Mouse (Mus musculus) intestine, embryonic 15.5 days (tissue): ENCODE measurements around the gene Tmem165. TPM values are rescaled to one million over a fixed set of nuclear protein-coding genes. Genes with fewer than 3 reads are reported as not detected.

Source experiments
- ATAC-seq: fragments of 200-750 bp; cut with Nextera tagmentation; 2 replicates; pipeline ENCODE4 v1.8.0; 2017; ENCODE audit warnings: moderate TSS enrichment, moderate library complexity
- H3K27ac ChIP-seq: fragments of 300-500 bp; sonication (generic); 2 replicates; pipeline ENCODE4 v1.5.1; 2015; ENCODE audit warnings: mild to moderate bottlenecking, inconsistent platforms
- H3K27me3 ChIP-seq: fragments of 300-500 bp; sonication (generic); replicated peaks from 2 replicates; pipeline ENCODE4 v1.6.1; 2015; ENCODE audit warnings: inconsistent platforms
- H3K36me3 ChIP-seq: fragments of 300-500 bp; sonication (generic); 2 replicates; pipeline ENCODE4 v1.6.1; 2015; ENCODE audit warnings: inconsistent platforms
- H3K4me1 ChIP-seq: fragments of 300-500 bp; sonication (generic); replicated peaks from 2 replicates; pipeline ENCODE4 v1.6.1; 2015; ENCODE audit warnings: inconsistent platforms
- H3K4me2 ChIP-seq: fragments of 300-500 bp; sonication (generic); replicated peaks from 2 replicates; pipeline ENCODE4 v1.6.1; 2015; ENCODE audit warnings: mild to moderate bottlenecking, inconsistent platforms
- H3K4me3 ChIP-seq: fragments of 300-500 bp; sonication (generic); replicated peaks from 2 replicates; pipeline ENCODE4 v1.5.1; 2015; ENCODE audit warnings: inconsistent platforms
- H3K9ac ChIP-seq: fragments of 300-500 bp; sonication (generic); 2 replicates; pipeline ENCODE4 v1.6.1; 2015; ENCODE audit warnings: inconsistent platforms
- H3K9me3 ChIP-seq: fragments of 300-500 bp; sonication (generic); 2 replicates; pipeline ENCODE4 v1.6.1; 2016; ENCODE audit warnings: inconsistent platforms
- WGBS: fragments of 180-500 bp; shearing (Covaris S2); methylation state at CpG from one replicate; pipeline ENCODE4 v1.1.7; 2015; 5-methylcytosine and 5-hydroxymethylcytosine counted together
- polyA plus RNA-seq: library from polyadenylated mRNA; unstranded; fragments of >200 nt; fragmentation: Nextera tagmentation; extraction: Ambion mirVana; gene quantifications from 2 replicates; pipeline ENCODE4 v1.2.1, GENCODE M21; 2015

The Tmem165 gene
- polyA plus RNA-seq, 1 experiment from 2014 or later, result 87.6 TPM

DNA sequence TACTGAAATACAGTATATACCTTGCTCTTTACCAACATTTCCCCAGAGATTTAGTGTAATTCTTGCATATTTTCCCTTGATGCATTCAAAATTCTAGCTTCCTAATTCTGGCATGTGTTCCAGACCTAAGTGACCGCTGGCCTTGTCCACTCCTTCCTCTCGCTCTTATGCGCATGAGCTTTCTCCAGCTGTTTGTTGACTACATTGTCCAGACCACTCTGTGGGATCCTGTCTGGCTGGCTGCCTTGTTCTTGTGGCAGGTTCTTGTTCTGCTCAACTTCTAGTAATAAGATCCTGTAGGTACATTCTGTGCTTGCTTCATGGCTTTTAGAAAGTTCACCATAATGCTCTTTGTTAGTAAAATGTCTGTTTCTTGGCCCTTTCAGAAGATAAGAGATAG is 19.5 kb downstream of the Tmem165 start:
- Histone ChIP-seq H3K4me3 (no peak overlapping the region), H3K27me3 (no peaks in the 10 kb centered on the region), H3K4me2 (no peak overlapping the region), H3K36me3 (peaks cover 21% of the 10 kb centered on the region), H3K27ac (no peak overlapping the region), H3K9ac (no peak overlapping the region), H3K4me1 (no peaks in the 10 kb centered on the region), H3K9me3 (no peaks in the 10 kb centered on the region)
- ATAC-seq, result no peak
- 76% methylated on average over 3 of the region's 3 CpGs for WGBS

DNA sequence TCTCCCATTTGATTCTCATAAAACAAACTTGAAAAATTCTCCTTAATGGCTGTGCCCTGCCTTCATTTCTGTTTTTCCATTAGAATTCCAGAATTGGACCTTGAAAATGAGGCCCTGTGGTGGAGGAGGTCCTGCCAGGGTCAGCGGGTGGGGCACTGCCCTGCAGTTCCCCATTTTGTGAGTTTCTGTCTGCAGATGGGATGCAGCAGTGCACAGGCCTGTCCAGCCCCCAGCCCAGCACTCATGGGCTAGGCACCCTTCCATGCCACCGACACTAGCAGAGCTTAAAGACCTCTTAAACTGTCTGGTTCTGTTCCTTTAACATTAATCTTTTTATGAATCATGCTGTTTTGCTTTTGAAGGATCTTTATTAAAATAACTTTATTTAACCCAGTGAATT is 22.2 kb downstream of the Tmem165 start:
- Histone ChIP-seq H3K27me3 (no peaks in the 10 kb centered on the region), H3K27ac (no peak overlapping the region), H3K9ac (no peak overlapping the region), H3K4me1 (no peaks in the 10 kb centered on the region), H3K36me3 (0 out of 2 replicates have a peak, but pooled peaks cover 17% of the 10 kb centered on the region), H3K9me3 (no peaks in the 10 kb centered on the region), H3K4me3 (no peak overlapping the region), H3K4me2 (no peak overlapping the region)
- no peak for ATAC-seq
- 83% methylated on average over 2 of the region's 2 CpGs for WGBS

DNA sequence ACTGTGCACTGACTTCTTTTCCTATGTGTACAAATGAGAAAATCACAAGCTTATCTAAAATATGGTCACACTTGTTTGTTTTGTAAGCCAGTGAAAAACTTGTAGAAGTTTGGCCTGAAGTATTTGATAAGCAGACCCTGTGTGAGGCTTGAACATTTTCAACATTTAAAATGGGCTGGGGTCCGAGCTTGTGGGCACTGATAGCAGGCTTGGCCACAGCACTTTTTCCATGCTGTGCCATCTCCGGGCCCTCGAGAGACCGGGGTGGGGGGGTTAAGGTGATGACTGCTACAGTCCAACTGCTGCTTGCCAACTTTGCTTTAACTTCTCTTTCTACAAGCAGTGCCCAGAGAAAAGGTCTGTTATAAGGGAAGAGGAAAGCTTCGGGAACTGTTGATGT is 24.4 kb downstream of the Tmem165 start:
- Histone ChIP-seq H3K36me3 (0 out of 2 replicates have a peak, but pooled peaks cover 20% of the 10 kb centered on the region), H3K9me3 (no peaks in the 10 kb centered on the region), H3K9ac (no peak overlapping the region), H3K4me2 (no peak overlapping the region), H3K27ac (no peak overlapping the region), H3K4me3 (no peak overlapping the region), H3K4me1 (no peaks in the 10 kb centered on the region), H3K27me3 (no peaks in the 10 kb centered on the region)
- 91% methylated on average over 5 of the region's 5 CpGs for WGBS
- ATAC-seq, result no peak

DNA sequence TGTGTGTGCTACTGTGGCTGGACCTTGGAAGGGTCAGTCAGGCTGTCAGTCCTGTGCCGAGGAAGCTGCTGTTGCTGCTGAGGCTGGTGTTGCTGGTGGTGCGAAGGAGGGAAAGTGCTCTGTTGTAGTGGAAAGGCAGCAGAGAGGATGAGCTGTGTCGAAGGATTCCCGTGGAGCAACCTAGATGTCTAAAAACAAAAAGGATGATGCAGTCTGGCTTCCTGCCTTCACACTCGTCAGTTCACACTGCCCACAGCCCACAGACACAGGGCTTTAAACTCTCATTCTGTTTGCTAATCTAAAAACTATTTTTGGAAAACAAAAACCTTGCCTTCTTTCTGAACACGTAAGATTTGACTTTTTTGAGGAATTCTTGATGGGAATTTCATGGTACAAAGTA is 33.0 kb downstream of the Tmem165 start:
- no peaks in the 10 kb centered on the region for H3K4me1 ChIP-seq
- H3K4me3 ChIP-seq, result no peak overlapping the region
- H3K36me3 ChIP-seq, result peaks cover 9% of the 10 kb centered on the region; the same call in 1 of the 2 replicates
- ATAC-seq, result no peak
- no peak overlapping the region for H3K9ac ChIP-seq
- H3K27ac ChIP-seq, result no peak overlapping the region
- H3K9me3 ChIP-seq, result no peaks in the 10 kb centered on the region
- no peaks in the 10 kb centered on the region for H3K27me3 ChIP-seq
- 78% methylated on average over 6 of the region's 6 CpGs for WGBS
- no peak overlapping the region for H3K4me2 ChIP-seq

DNA sequence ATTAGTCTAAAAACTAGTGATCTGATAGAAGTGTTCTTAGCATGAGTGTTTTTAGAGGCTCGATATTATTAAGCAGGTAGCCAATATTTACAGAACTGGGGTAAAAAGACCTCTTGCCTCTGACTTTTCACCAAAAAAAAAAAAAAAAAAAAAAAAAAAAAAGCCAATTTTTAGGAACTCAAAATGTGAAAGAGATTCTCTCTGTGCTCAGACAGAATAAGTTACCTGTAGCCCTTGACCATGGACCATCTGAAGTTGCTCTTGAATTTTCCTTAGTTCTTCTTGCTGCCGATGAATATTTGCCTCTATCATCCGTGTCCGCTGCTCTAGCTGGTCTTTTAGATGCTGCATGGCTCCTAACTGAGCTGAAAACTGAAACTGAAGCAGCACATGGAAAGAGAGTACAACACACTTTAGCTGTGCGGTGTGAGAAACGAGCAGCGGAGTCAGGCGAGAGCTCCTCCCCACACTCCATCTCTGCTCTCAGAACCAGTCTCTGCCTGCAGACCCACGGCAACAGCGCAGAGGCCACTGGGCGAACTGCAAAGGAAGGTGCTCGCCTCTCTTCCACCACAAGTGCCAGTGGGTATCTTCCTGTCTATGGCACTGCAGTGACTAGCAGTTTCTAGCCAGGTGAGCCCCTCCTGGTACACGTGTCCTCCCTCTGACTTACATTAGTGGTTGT is 47.6 kb downstream of the Tmem165 start:
- Histone ChIP-seq H3K9ac (no peak overlapping the region), H3K9me3 (no peaks in the 10 kb centered on the region), H3K4me3 (no peak overlapping the region), H3K36me3 (peaks cover 14% of the 10 kb centered on the region), H3K4me2 (no peak overlapping the region), H3K27me3 (no peaks in the 10 kb centered on the region), H3K27ac (no peak overlapping the region), H3K4me1 (no peaks in the 10 kb centered on the region)
- WGBS, result 92% methylated on average over 13 of the region's 13 CpGs
- no peak for ATAC-seq

DNA sequence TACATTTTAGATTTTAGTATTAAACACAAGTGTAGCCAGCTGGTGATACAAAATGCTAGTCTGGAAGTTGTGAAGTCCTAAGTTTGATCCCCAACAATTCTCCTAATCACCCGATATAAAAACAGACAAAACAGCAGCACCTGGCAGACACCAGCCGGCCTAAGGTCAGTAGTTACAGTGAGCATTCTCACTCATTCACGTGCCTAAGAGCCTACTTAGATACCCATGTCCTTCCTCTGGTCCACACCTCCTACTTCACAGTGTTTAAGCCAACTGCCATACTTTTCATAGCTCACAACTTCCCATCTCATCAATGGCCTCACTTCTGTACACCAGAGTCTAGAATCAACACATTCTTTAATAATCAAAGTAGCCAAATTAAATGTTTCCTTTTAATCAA is 59.6 kb downstream of the Tmem165 start:
- peaks cover 3% of the 10 kb centered on the region; the same call in 1 of the 2 replicates for H3K36me3 ChIP-seq
- no peak overlapping the region for H3K9ac ChIP-seq
- H3K4me3 ChIP-seq, result no peak overlapping the region
- H3K27ac ChIP-seq, result no peak overlapping the region
- H3K27me3 ChIP-seq, result no peaks in the 10 kb centered on the region
- no peak overlapping the region for H3K4me2 ChIP-seq
- WGBS, result 86% methylated on average over 3 of the region's 3 CpGs
- ATAC-seq, result no peak
- H3K4me1 ChIP-seq, result no peaks in the 10 kb centered on the region
- no peaks in the 10 kb centered on the region for H3K9me3 ChIP-seq

DNA sequence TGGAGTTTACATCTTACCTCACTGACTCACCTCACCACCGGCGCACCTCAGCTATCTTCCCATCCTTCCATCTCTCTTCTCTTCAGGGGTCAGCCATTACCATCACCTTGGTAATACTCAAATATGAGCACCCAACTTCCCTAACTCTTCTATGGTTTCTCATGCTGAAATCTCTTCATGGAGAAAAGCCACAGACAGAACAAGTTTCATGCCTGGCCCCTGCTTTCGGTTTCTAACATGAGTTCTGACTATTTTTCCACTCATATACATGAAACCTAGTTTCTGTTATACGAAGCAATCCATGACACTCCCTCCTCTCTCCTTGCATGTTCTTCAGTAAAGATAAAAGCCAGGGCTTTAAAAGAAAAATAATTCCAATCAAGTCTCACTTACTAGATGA is 60.2 kb downstream of the Tmem165 start:
- Histone ChIP-seq H3K4me1 (no peaks in the 10 kb centered on the region), H3K36me3 (peaks cover 3% of the 10 kb centered on the region; the same call in 1 of the 2 replicates), H3K27me3 (no peaks in the 10 kb centered on the region), H3K9me3 (no peaks in the 10 kb centered on the region), H3K27ac (no peak overlapping the region), H3K9ac (no peak overlapping the region), H3K4me2 (no peak overlapping the region), H3K4me3 (no peak overlapping the region)
- WGBS, result 97% methylated on average over 4 of the region's 4 CpGs
- no peak for ATAC-seq

DNA sequence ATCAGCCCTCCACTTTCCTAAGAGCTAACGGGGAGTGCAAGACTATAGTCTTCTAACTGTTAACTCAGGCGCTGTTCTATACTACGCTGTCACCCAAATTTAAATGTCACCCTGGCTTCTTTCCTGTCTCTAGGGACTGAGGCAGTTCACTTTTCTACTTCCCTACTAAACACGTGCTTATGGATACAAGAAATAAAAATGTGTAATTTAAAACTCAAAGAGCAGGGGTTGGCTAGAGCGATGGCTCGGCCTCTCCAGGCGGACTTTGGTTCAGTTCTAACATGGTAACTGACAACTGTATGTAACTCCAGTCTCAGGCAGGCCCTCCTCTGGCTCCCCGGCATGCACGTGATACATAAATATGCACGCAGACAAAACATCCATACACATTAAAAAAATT is 60.8 kb downstream of the Tmem165 start:
- H3K36me3 ChIP-seq, result peaks cover 3% of the 10 kb centered on the region; the same call in 1 of the 2 replicates
- no peak overlapping the region for H3K9ac ChIP-seq
- no peaks in the 10 kb centered on the region for H3K4me1 ChIP-seq
- H3K27ac ChIP-seq, result no peak overlapping the region
- no peak overlapping the region for H3K4me3 ChIP-seq
- H3K4me2 ChIP-seq, result no peak overlapping the region
- no peak for ATAC-seq
- no peaks in the 10 kb centered on the region for H3K27me3 ChIP-seq
- WGBS, result 93% methylated on average over 10 of the region's 10 CpGs
- H3K9me3 ChIP-seq, result no peaks in the 10 kb centered on the region

DNA sequence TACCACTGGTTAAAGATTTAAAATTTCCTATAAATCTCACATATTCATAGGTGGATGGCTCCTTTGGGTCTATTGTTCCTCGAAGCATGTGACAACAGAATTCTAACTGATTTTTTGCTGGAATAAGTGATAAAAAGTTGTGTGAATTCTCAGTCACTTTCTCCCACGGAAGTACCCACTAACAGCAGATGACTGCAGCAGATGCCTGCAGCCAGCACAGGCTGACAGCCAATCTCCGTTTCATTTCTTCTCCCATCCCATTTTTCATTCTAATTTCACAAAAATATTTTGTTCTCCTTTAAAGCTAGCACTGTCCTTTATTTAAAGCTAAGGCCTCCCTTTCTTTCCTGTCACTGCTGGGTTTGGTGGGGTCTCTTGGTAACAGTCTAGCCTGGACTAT is 61.7 kb downstream of the Tmem165 start:
- Histone ChIP-seq H3K27me3 (no peaks in the 10 kb centered on the region), H3K27ac (no peak overlapping the region), H3K36me3 (peaks cover 3% of the 10 kb centered on the region; the same call in 1 of the 2 replicates), H3K4me1 (no peaks in the 10 kb centered on the region), H3K9me3 (no peaks in the 10 kb centered on the region), H3K4me3 (no peak overlapping the region), H3K9ac (no peak overlapping the region), H3K4me2 (no peak overlapping the region)
- 92% methylated on average over 3 of the region's 3 CpGs for WGBS
- ATAC-seq, result no peak

DNA sequence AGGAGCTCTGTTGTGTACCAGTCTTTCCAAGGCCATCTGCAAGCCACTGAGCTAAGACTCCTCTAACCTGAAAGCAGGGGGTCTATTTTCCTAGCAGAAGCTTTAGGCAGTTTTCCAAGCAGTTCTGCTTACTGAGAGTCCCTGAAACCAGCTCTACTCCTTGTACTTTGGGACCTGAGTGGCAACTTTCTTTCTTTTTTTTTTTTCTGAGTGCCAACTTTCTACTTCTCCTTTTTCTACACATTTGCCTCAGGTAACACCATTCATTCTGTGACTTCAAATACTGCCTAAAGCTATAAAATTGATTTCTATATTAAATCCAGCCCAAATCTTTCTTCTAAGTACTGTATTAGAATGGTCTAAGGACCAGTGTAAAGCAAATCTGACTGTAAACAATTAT is 62.9 kb downstream of the Tmem165 start:
- no peak overlapping the region for H3K27ac ChIP-seq
- H3K9me3 ChIP-seq, result no peaks in the 10 kb centered on the region
- no peaks in the 10 kb centered on the region for H3K4me1 ChIP-seq
- H3K4me3 ChIP-seq, result no peak overlapping the region
- no peak overlapping the region for H3K4me2 ChIP-seq
- ATAC-seq, result no peak
- no peak overlapping the region for H3K9ac ChIP-seq
- no peaks in the 10 kb centered on the region for H3K27me3 ChIP-seq
- H3K36me3 ChIP-seq, result peaks cover 3% of the 10 kb centered on the region; the same call in 1 of the 2 replicates

DNA sequence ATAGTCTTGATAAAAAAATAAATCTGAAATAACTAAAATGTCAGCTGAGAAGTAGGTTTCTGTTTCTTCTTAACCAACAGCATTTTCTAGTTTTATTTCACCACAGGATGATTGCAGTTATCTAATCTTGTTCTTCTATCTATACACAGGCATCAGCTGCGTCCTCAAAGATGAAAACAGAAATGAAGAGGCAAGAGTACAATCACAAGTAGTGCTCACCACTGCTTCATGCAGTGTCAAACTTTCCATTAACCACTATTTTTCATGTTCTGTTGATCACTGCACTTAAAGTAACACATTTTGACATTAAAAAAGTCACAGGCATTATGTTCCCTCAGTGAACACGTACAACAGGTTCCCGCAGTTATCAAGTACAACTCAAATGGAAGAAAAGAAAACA is 67.3 kb downstream of the Tmem165 start:
- 89% methylated on average over 3 of the region's 3 CpGs for WGBS
- H3K9me3 ChIP-seq, result no peaks in the 10 kb centered on the region
- H3K27ac ChIP-seq, result no peak overlapping the region
- H3K4me1 ChIP-seq, result no peaks in the 10 kb centered on the region
- no peak overlapping the region for H3K4me3 ChIP-seq
- ATAC-seq, result no peak
- H3K9ac ChIP-seq, result no peak overlapping the region
- H3K36me3 ChIP-seq, result peaks cover 7% of the 10 kb centered on the region
- no peak overlapping the region for H3K4me2 ChIP-seq
- no peaks in the 10 kb centered on the region for H3K27me3 ChIP-seq
